Mouse (Mus musculus): ENCODE measurements around the gene Gm9887. TPM values are rescaled to one million over a fixed set of nuclear protein-coding genes. Genes with fewer than 3 reads are reported as not detected.
"Not testable (repeated sequence)": the region's sequence is repeated elsewhere in the genome, so short reads cannot be mapped to it uniquely, and the experiment has no call there.

The Gm9887 gene
- total RNA-seq, 1 experiment from 2014 or later = 0.69 TPM

DNA sequence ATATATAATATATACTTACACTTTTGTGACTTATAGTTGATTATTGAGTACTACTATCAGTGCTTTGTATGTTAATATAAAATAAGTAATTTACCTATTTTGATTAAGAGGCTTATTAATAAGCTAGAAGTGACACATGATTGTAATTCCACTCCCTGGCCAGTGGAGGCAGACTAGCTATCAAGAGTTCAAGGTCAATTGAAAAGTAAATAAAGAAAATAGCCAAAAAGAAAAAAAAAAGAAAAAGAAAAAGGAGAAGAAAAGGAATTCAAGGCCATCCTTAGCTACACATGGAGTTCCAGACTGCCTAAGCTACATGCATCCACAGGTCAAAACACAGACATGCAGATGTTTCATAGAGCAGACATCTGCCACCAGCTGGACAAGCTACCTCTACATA, 5.8 kb downstream of the Gm9887 start:
- no peak for ATAC-seq (replicated peaks in 1 of 2; ENCODE audit: insufficient read depth in 1 of 2, low FRiP score in 2 of 2, low TSS enrichment in 1 of 2, low read depth in 1 of 2, poor library complexity in 2 of 2, severe bottlenecking in 2 of 2)

DNA sequence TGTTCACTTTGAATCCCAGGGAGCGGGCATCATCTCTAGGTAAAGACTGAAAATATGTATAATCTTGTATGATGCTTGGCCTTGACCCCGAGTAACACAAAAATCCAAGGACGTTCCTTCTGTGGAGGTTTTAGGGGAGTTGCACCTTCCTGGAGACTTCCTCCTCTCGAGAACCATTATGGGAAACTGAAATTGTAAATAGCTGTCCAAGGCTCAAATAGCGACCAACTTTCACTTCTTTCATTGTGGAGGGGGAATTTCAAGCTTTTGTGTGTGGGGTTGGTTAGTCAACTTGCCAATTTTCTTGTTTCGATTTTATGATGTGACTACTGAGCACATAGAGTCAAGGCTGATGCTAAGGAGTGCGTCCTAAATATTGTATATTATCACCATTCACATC, 6.5 kb downstream of the Gm9887 start:
- ATAC-seq (replicated peaks in 1 of 2; ENCODE audit: insufficient read depth in 1 of 2, low FRiP score in 2 of 2, low TSS enrichment in 1 of 2, low read depth in 1 of 2, poor library complexity in 2 of 2, severe bottlenecking in 2 of 2) = no peak

GRCm38 (mm10) chr12:69363899-69364762, 8.1 kb downstream of the Gm9887 start:
- ATAC-seq (replicated peaks in 1 of 2; ENCODE audit: insufficient read depth in 1 of 2, low FRiP score in 2 of 2, low TSS enrichment in 1 of 2, low read depth in 1 of 2, poor library complexity in 2 of 2, severe bottlenecking in 2 of 2) = peak; percentile 52 to 59

DNA sequence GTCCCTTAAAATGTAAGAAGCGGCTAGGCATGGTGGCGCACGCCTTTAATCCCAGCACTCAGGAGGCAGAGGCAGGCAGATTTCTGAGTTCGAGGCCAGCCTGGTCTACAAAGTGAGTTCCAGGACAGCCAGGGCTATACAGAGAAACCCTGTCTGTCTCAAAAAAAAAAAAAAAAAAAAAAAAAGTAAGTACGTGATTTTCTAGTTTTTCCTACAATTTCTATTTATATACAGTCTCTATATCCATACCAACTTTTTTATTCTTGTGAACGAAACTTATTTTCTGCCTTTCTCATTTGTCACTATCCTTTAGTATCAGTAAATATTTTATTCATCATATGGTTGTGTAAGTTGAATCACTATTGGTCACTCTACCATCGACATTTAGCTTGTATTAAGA, 9.1 kb downstream of the Gm9887 start:
- not testable (repeated sequence) for ATAC-seq (replicated peaks in 1 of 2; ENCODE audit: insufficient read depth in 1 of 2, low FRiP score in 2 of 2, low TSS enrichment in 1 of 2, low read depth in 1 of 2, poor library complexity in 2 of 2, severe bottlenecking in 2 of 2)

- no peak for ATAC-seq (replicated peaks in 1 of 2; ENCODE audit: insufficient read depth in 1 of 2, low FRiP score in 2 of 2, low TSS enrichment in 1 of 2, low read depth in 1 of 2, poor library complexity in 2 of 2, severe bottlenecking in 2 of 2)
Observed at GRCm38 (mm10) chr12:69362388-69362787, 9.9 kb downstream of the Gm9887 start.

- ATAC-seq (replicated peaks in 1 of 2; ENCODE audit: insufficient read depth in 1 of 2, low FRiP score in 2 of 2, low TSS enrichment in 1 of 2, low read depth in 1 of 2, poor library complexity in 2 of 2, severe bottlenecking in 2 of 2) = no peak
Observed at GRCm38 (mm10) chr12:69361919-69362318, 10.3 kb downstream of the Gm9887 start.

- ATAC-seq (replicated peaks in 1 of 2; ENCODE audit: insufficient read depth in 1 of 2, low FRiP score in 2 of 2, low TSS enrichment in 1 of 2, low read depth in 1 of 2, poor library complexity in 2 of 2, severe bottlenecking in 2 of 2) = peak; percentile 88 to 94
Observed at GRCm38 (mm10) chr12:69360997-69361899, 11.0 kb downstream of the Gm9887 start.

DNA sequence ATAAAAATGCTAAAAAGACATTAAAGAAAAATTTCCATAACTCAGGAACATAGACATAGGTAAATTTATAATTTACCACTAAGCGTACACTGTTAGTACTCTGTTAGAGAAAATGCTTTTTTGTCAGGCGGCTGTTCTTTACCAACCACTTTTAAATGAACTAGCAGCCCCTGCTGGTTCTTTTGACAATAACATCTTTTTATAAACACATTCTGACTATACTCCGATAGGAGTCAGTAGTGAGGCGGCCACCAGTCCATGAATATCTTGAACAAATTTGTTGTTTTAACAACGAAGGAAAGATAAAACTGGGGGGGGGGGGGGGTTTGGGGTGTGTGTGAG, 11.6 kb downstream of the Gm9887 start:
- peak in 1 of 2 experiments; percentile 15; a peak in 1 of 4 replicates for ATAC-seq (replicated peaks in 1 of 2; ENCODE audit: insufficient read depth in 1 of 2, low FRiP score in 2 of 2, low TSS enrichment in 1 of 2, low read depth in 1 of 2, poor library complexity in 2 of 2, severe bottlenecking in 2 of 2)

GRCm38 (mm10) chr12:69357300-69357646, 15.0 kb downstream of the Gm9887 start:
- no peak for ATAC-seq (replicated peaks in 1 of 2; ENCODE audit: insufficient read depth in 1 of 2, low FRiP score in 2 of 2, low TSS enrichment in 1 of 2, low read depth in 1 of 2, poor library complexity in 2 of 2, severe bottlenecking in 2 of 2)

DNA sequence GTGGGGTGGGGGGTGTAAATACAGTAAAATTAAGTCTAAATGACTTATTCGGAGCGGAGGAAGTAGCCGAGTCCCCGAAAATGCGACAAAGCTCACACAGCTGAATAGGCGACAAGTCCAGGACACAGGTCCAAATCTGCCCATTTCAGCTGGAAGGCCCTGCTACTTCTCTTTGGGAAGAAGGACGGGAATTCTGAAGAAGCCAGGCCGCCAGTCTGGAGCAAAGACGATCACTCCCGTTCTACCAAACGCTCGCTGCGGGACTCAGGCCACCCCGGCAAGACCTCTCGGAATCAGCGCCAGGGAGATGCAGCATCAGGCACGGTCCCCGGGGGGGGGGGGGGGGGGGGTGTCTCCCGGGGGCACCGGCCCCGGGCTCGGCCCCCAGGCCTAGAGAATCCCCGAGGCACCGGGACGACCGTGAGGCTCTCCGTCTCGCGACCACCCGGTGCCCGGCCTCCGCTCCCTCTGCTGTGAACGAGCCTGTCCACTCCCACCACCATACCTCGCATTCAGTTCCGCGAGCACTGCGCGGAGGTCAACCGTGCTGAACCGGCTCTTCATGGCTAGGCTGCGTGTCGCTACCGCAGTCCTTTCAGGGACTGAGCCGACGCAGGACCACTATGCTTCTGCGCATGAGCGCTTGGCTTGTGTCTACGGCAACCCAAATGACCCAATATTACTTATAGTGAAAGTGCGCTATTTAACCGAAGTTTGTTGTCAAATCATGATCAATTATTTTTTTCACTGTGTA, 15.5 kb downstream of the Gm9887 start, which contains the start of gene Nemf:
Nemf (minus strand) TSS at position 620 of the 754 bp plus-strand sequence.
- ATAC-seq (replicated peaks in 1 of 2; ENCODE audit: insufficient read depth in 1 of 2, low FRiP score in 2 of 2, low TSS enrichment in 1 of 2, low read depth in 1 of 2, poor library complexity in 2 of 2, severe bottlenecking in 2 of 2) = peak; percentile 46 to 60; a peak in 2 of 4 replicates

DNA sequence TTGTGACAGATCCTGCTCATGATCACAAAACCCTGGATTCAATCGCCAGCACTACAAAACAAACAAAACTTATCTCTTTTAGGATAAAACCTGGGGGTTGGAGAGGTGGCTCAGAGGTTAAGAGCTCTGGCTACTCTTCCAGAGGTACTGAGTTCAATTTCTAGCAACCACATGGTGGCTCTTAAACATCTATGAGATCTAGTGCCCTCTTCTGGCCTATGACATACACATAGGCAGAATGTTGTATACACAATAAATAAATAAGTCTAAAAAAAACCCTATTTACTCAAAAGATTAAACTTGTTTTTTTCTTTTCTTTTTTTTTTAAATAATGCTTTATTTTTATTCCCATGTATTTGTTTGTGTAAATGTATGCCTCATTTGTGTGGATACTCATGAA, 20.6 kb downstream of the Gm9887 start:
- no peak for ATAC-seq (replicated peaks in 1 of 2; ENCODE audit: insufficient read depth in 1 of 2, low FRiP score in 2 of 2, low TSS enrichment in 1 of 2, low read depth in 1 of 2, poor library complexity in 2 of 2, severe bottlenecking in 2 of 2)

DNA sequence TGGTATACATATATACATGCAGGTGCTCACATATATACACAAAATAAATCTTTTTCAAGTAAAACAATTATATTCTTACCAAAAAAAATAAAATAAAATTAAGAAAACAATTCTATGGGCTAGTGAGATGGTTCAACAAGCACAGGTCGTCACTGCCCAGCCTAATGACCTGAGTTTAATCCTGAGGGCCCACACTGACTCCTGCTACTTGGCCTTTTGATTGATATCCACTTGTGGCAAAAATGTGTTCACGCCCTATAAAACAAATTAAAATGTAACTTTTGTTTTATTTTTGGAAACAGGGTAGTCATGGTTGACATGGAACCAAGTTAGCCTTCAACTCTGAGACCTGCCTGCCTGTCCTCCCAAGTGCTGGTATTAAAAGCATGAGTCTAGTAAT, 22.3 kb downstream of the Gm9887 start:
- ATAC-seq (replicated peaks in 1 of 2; ENCODE audit: insufficient read depth in 1 of 2, low FRiP score in 2 of 2, low TSS enrichment in 1 of 2, low read depth in 1 of 2, poor library complexity in 2 of 2, severe bottlenecking in 2 of 2) = no peak

GRCm38 (mm10) chr12:69333547-69333946, 38.7 kb downstream of the Gm9887 start:
- ATAC-seq (replicated peaks in 1 of 2; ENCODE audit: insufficient read depth in 1 of 2, low FRiP score in 2 of 2, low TSS enrichment in 1 of 2, low read depth in 1 of 2, poor library complexity in 2 of 2, severe bottlenecking in 2 of 2) = peak in 1 of 2 experiments; percentile 80; a peak in 3 of 4 replicates

DNA sequence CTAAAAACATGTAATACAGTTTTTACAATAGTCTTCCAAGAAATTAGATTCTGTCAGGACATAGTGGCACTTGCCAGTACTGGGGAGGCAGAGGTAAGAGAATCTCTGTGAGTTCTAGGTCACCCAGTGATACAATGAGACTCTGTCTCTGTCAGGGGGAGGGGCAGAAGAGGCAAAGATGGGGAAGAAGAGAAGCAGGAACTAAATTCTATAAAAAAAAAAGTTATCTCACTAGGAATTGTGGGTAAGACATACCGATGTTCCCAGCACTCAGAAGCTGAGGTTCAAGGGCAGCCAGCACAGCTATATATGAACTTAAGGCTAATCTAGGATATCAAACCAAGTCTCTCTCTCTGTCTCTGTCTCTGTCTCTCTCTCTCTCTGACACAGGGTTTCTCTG, 40.1 kb downstream of the Gm9887 start:
- ATAC-seq (replicated peaks in 1 of 2; ENCODE audit: insufficient read depth in 1 of 2, low FRiP score in 2 of 2, low TSS enrichment in 1 of 2, low read depth in 1 of 2, poor library complexity in 2 of 2, severe bottlenecking in 2 of 2) = no peak

DNA sequence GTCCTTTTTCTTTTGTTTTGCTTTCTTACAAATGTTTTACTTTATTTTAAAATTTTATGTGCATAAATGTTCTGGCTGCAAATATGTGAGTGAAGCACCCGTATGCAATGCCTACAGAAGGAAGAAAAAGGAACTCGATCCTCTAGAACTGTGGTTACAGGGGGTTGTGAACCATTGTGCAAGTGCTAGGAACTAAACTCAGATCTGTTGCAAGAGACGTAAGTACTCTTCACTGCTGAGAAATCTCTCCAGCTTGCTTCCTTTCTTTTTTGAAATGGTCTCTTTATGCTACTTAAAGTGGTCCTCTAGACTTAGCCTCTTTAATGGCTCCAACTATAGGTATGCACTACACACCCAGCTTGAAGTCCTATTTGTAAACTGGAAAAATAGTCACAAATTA, 41.1 kb downstream of the Gm9887 start:
- ATAC-seq (replicated peaks in 1 of 2; ENCODE audit: insufficient read depth in 1 of 2, low FRiP score in 2 of 2, low TSS enrichment in 1 of 2, low read depth in 1 of 2, poor library complexity in 2 of 2, severe bottlenecking in 2 of 2) = peak in 1 of 2 experiments; percentile 42; a peak in 1 of 4 replicates

All from hematopoietic stem cell, adult 5-6 weeks (primary cell).